Mouse (Mus musculus): Measurements from ENCODE around the gene Meis1.

DNA sequence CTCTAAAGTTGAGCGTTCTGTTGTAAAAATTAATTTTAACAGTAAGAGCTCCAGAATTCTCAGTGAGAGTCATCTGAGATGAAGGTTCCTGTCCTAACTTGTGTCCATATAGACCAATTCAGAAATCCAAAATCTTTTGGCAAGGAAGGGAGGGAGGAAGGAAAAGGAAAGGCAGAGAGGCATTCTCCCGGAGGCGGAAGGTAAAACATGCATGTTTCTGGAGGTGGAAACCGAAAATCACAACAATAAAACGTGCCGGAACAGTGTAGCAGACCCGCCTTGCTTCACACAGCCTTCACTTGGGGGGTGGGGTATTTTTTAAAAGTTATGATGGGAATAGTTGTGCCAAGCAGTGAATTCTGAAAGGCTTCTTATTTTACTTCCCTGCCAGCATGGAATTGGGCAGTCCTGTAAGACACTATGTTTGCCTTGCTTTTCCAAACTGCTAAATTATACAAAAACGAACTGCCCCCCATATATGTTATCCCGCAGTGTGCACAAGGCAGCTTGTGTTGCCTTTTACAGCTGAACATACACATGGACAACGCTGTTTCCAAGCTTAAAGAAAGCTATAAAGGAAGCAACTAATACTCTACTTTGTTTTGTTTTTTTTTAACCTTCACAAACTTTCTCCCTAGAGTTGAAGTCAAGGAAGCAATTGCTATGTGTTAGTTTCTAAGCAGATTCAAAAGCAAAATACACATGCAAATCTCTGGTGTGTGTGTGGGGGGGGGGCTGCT is 2.1 kb downstream of the Meis1 start:
- TF ChIP-seq CTCF (IDR thresholded peaks at IDR 0.05) = no peak
- no peak for TF ChIP-seq EP300 (IDR thresholded peaks at IDR 0.05)

Measured in lung, postnatal 0 days (tissue).